Mouse (Mus musculus): ENCODE data around the gene Poldip3.
"Not testable (repeated sequence)": the region's sequence is repeated elsewhere in the genome, so short reads cannot be mapped to it uniquely, and the experiment has no call there.

Poldip3 gene

GRCm38 (mm10) chr15:83129530-83130231, 19.5 kb downstream of the Poldip3 start:
- DNase-seq (ENCODE audit: low spot score in 2 of 2): no peak

- not testable (repeated sequence) for DNase-seq (ENCODE audit: low spot score in 2 of 2)
Measured at GRCm38 (mm10) chr15:83127037-83127436, 22.1 kb downstream of the Poldip3 start.

DNA sequence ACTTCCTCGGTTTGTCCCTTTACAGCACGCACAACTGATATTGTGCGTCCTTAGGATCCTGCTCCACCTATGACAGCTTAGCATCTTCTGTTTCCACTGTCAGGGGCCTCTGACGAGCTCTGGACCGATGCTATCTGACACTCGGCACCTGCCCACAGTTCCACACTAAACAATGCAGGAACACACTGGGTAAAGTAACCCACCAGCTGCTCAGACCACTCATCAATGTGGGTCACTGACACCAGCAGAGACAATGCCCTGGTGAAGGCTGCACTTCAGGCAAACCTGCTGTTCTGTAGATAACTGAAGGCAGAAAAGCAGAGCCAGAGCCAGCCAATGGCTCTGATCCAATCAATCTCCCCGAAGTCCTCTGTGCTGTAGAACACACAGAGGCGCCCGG, 22.6 kb downstream of the Poldip3 start:
- DNase-seq (ENCODE audit: low spot score in 2 of 2): no peak

GRCm38 (mm10) chr15:83124625-83125024, 24.6 kb downstream of the Poldip3 start:
- DNase-seq (ENCODE audit: low spot score in 2 of 2): no peak

GRCm38 (mm10) chr15:83122566-83123145, 26.5 kb downstream of the Poldip3 start, which contains the start of gene Rrp7a:
Rrp7a (minus strand) TSS chr15:83122801.
- peak; percentile 71 to 94 for DNase-seq (ENCODE audit: low spot score in 2 of 2)

DNA sequence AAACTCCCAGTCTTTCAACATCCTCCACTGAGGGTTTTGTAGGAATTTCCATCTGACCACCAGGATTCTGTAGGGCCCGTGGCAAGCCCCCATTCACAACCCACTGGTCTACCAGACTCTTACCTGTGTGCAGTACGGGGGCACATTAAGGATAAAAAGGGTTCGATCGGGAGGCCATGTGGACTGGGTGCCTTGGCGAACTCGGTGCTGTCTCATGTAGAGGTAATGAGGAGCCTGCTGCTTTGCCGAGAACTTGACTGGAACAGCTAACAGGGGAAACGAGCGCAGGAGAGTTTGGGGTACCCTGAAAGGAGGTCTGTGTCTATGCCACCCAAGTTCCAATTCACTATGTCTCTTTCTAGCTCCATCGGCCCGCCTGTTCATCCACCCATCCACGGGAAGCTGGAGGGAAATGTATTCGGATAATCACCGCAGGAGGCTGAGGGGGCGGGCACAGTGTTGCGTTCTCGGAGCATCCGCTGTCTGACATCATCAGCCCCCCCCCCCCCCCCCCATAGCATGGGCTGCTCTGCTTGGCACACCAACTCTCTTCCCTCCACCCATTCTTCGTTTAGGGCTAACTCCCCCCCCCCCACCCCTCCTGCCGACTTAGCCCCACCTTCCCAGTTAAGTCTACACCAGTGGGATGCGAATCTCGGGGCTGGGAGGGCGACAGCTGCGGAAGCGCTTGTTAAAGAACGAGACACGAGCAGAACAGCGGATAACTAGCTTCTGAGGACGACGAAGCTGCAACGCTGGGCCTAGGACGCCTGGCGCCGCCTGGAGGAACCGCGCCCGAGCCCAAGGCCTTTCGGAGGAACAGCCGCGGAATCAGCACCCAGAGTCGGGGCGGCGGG, 27.2 kb downstream of the Poldip3 start:
- DNase-seq (ENCODE audit: low spot score in 2 of 2): peak in 1 of 2 experiments; percentile 68

DNA sequence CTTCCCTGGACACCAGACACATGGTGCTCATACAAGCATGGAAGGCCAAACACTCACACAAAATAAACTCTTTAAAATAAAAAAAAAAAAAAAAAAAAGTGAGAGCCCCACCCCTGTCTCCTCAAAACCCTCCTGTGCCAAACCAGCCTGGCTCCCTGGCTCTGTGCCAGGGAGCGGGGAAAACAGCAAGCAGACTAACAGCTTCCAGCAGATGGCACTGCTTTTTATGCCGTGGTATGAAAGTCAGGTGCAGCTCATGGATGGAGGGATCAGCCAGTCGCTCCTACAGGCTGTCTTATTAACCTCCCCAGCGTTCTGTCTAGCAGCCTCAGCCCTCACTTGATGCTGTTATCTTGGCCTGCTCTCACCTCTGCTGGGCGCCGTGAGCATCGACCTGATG, 30.8 kb downstream of the Poldip3 start:
- DNase-seq (ENCODE audit: low spot score in 2 of 2): peak in 1 of 2 experiments; percentile 58

GRCm38 (mm10) chr15:83115071-83115470, 34.1 kb downstream of the Poldip3 start:
- no peak for DNase-seq (ENCODE audit: low spot score in 2 of 2)

- no peak for DNase-seq (ENCODE audit: low spot score in 2 of 2)
Measured at GRCm38 (mm10) chr15:83114106-83114505, 35.1 kb downstream of the Poldip3 start.

GRCm38 (mm10) chr15:83112898-83113297, 36.3 kb downstream of the Poldip3 start:
- peak in 1 of 2 experiments; percentile 53 for DNase-seq (ENCODE audit: low spot score in 2 of 2)

DNA sequence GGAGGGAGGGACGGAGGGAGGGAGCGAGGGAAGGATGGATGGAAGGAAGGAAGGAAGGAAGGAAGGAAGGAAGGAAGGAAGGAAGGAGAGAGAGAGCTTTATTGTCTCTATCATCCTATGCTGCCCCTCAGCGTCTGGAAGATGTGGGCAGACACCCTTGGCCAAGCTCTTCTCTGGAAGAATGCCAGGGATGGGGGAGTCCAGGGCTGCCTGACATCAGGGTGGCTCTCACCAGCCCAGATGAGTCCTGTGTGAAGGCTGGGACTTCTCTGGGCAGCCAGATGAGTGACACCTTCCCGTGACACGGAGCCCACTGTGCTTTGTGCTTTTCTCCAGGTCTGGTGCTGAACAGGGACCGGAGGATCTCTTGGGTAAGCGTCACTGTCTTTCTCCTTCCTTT, 37.3 kb downstream of the Poldip3 start:
- DNase-seq (ENCODE audit: low spot score in 2 of 2): no peak

DNA sequence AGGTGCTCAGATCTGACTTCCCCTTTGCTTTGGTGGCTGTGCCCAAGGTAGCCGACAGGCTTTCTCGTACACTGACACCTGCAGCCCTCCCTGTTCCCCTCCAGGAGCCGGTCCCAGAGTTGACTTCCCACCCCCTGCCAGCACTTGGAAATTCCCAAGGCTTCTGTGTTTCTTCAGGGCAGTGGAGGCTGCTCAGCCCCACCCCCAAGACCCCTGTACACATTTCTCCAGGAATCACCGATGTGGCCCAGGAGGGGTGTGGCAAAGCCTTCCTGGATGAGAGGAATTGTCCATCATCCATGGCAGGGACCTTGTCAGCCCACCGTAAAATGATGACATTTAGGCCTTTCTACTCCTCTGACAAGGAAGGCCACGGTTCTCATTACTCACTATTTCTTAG, 37.9 kb downstream of the Poldip3 start:
- DNase-seq (ENCODE audit: low spot score in 2 of 2): no peak

DNA sequence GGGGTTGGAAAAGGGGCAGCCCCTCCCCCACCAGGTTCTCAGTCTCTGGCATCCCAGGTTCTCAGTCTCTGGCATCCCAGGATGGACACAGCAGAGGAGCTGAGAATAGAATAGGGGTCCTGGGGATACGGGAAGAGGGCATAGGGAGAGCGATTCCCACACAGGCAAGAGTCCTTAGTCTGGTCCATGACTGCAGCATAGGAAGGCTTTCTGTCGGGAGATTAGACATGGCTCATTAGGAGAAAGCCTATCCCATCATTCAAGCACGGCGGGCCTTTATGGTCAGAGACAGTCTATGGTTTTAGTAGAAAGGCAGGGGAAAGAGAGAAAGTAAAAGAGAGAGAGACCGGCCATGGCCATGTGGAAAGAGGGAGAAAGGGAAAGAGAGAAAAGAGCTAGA, 41.4 kb downstream of the Poldip3 start:
- DNase-seq (ENCODE audit: low spot score in 2 of 2): no peak

- DNase-seq (ENCODE audit: low spot score in 2 of 2): no peak
Measured at GRCm38 (mm10) chr15:83106426-83106825, 42.8 kb downstream of the Poldip3 start.

DNA sequence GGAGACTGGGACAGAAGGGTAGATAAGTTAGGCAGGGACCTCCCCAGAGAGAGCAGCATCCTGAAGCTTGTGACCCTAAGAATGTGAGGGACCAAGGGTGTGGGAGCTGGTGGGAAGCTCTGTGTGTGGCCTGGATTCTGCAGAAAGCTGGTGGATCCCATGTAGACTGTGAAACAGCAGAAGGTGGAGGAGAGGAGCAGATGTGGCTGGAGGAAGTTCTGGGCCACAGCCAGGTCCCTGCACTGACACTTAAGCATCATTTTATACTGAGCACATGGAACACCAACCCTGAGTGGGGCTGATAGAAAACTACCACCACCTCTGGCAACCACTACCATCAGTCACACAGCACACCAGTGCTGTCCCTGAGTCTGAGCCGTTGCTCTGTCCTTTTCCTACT, 46.1 kb downstream of the Poldip3 start:
- no peak for DNase-seq (ENCODE audit: low spot score in 2 of 2)

DNA sequence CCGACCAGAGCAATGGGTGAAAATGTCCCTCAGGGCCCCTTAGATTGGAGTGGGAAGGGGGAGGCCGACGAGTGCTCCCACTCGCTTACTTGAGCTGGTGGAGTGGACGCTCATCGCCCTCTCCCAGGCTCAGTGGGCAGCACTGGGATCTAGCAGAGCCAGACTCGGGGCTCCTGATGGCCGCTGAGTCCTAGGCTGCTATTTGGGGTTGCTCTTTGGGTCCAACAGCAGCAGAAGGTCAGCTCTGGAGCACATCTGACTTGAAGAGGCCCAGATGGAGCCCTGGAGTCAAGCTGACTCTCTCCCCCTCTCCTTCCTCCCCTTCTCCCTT, 48.9 kb downstream of the Poldip3 start:
- DNase-seq (ENCODE audit: low spot score in 2 of 2): no peak

DNA sequence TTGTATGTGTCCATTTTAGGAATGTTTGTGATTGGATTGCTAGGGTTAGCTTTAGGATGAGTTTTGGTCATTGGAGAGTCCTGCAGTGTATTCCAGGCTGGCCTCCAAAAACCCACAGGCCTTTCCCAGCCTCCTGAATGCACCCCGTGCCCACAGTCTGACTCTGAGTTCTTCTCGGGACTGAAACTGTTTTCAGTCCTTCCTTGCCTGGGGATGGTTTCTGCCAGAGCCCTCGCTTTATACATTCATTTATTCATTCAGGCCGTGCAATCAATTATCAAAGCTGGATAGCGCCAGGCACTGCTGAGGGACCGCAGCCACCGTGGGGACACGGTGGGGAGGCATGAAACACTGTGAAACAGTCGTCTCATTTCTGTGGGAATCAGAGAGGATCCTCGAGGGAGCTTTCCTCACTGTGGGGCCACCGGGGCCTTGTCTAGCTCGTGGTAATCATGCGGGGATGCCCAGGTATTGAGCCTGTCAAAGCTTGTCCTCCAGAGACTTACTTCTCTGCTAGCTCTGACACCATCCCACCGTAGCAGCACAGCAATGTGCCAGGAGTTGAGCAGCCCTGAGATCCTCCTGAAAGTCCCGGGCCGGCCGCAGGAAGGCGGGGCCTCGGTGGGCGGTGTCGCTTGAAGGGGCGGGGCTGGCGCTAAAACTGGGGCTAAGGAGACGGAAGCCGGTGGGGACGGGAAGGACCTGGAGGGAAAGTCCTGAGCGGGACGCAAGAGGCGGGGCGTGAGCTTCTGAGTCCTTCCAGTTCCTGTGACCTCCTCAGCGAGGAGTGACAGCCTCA, 49.5 kb downstream of the Poldip3 start:
- peak in 1 of 2 experiments; percentile 59 for DNase-seq (ENCODE audit: low spot score in 2 of 2)

GRCm38 (mm10) chr15:83095950-83096349, 53.2 kb downstream of the Poldip3 start:
- DNase-seq (ENCODE audit: low spot score in 2 of 2): no peak

- no peak for DNase-seq (ENCODE audit: low spot score in 2 of 2)
Measured at GRCm38 (mm10) chr15:83093687-83094086, 55.5 kb downstream of the Poldip3 start.

GRCm38 (mm10) chr15:83090874-83091273, 58.3 kb downstream of the Poldip3 start:
- no peak for DNase-seq (ENCODE audit: low spot score in 2 of 2)

DNA sequence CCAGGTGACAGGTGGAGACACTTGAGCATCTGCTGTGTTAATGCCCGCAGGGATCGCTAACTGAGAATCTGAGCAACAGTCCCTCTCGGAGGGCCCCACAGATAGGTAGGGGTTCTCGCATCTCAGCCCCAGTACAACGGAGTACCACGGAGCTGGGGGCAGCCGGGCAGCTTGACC, 59.9 kb downstream of the Poldip3 start, which contains the start of gene Serhl:
Gene Serhl (plus strand): TSS at position 78 of the 177 bp plus-strand sequence.
- DNase-seq (ENCODE audit: low spot score in 2 of 2): no peak

Data from left cerebral cortex, adult 9 months (tissue).